Mouse (Mus musculus): ENCODE measurements around the gene Dusp13. TPM values are rescaled to one million over a fixed set of nuclear protein-coding genes. Genes with fewer than 3 reads are reported as not detected.
A peak's percentile ranks its signal among the peaks of the same experiment; 100 is the strongest.

The Dusp13 gene
- polyA plus RNA-seq, 1 experiment, result not detected

DNA sequence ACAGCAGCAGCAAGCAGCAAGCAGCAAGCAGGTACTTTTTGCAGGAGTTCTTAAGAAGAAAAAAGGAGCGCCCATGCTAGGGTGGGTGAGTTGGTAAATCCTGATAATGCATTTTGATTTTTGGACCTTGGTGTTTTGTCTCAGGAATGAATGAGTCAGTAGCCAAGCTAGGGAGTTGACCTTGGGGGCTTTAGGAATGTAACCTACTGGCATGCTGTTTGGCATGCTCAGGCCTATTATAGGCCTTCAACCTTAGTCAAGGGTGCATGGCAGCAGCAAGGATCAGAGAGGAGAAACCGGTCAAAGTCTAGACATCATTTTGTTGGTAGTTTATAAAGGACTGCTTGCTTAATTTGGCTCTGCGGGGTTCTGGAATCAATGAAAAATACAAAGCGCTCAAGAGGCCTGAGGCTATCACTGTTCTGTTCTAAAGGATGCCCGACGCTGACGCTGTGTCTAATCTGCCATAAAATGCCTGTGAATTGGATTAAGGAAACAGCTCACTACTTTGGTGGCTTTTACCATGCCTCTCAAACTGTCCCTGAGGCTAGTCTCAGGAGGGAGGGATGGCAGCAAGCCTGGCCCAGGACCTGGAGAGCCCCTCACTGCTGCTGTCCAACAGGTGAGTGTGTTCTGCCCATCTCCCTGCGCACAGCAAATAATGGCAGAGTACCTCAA is 28.8 kb downstream of the Dusp13 start:
- DNase-seq (ENCODE audit: low read depth), result peak; percentile 52
- TF ChIP-seq CTCF (IDR thresholded peaks at IDR 0.05; ENCODE audit: borderline replicate concordance, extremely low read depth, insufficient read depth, insufficient read length), result no peak

DNA sequence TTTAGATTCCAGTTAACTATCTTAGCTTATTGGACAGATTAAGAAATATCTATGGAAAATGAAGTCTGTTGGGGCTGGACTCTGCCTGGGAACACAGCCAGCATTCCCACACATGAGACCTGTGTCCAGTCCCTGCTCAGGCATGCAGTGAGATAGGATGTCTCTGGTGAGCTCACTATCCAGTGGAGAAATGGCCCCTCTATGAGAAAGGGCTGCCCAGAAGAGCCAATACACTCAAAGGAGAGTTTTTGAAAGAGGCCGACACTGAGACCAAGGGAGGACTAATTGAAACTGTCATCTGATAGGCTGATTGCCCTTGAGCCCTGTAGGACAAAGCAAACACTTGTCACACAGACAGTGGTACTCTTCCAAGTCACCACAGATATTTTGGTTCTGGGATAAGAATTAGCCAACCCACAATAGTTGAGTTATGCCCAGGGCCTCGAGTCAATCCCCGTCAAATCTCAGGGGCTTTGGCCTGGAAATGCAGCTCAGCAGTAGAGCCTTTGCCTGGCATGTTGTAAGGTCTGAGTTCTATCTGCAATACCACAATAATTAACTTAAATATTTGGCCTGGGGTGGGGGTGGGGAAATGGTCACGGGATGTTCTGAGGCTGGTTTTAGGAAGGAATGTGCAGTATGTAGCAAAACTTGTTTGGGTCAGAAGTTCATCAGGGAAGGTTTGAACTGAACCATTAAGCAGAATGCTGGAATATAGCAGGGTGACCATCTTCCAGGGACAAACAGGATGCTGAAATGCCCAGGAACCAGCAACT is 30.4 kb downstream of the Dusp13 start:
- no peak for DNase-seq (ENCODE audit: low read depth)
- TF ChIP-seq POLR2A (IDR thresholded peaks at IDR 0.05; ENCODE audit: borderline replicate concordance, extremely low read depth, insufficient read depth, insufficient read length, poor library complexity, severe bottlenecking), result no peak
- TF ChIP-seq CTCF (IDR thresholded peaks at IDR 0.05; ENCODE audit: borderline replicate concordance, extremely low read depth, insufficient read depth, insufficient read length), result no peak

DNA sequence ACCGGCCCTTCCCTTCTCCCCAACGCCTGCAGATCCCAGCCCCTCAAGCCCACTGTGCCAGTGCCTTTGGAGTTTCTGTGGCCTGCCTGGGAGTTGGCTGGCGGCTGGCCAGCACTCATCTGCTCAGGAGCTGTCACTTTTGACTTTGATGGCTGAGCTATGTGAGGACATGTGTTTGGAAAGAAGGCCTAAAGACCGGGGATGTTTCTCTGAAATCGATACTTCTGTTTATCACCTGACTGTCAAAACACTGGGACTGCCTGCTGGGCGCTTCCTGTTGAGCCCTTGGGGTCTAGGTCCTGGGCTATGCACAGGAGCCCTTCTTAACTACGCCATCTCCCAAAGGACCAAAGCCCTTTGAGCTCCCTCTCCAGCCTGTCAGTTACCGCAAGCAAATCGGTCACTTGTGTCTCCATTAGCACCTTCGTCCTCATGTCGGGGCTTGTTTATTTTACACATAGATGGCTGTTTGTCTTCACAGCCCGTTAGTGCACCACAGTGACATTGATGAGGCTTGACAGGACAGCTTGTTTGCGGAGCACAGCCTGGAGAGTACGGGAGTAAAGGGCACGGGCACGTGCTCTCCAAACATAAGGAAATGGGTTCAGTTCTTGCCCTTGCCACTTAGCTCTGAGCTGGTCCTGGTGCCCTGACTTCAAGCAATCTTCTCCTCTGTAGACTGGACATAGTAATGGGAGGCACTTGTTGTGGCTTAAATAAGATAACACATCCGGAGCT is 31.2 kb downstream of the Dusp13 start:
- TF ChIP-seq CTCF (IDR thresholded peaks at IDR 0.05; ENCODE audit: borderline replicate concordance, extremely low read depth, insufficient read depth, insufficient read length), result no peak
- no peak for TF ChIP-seq POLR2A (IDR thresholded peaks at IDR 0.05; ENCODE audit: borderline replicate concordance, extremely low read depth, insufficient read depth, insufficient read length, poor library complexity, severe bottlenecking)
- peak; percentile 81 for DNase-seq (ENCODE audit: low read depth)

DNA sequence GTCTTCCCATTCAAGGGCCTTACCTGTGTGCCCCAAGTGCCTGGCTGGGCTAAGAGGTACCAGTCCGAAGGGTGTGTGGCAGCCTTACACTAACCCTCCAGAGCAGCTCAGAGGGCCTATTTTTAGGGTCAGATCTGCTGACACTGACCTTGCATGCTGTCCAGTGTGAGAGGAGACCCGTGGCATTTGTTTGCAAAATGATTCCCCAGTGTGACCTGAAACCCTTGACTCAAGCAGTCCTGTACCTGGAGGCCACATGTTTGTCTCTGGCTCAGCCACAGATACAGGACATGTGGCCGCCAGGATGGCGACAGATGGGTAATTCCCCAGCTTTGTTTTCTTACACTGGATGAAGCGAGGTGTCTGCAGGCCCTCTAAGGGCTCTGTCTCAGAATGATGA is 36.5 kb downstream of the Dusp13 start, which contains the start of gene Dupd1:
Gene Dupd1 (minus strand): TSS at position 91 of the 400 bp plus-strand sequence.
- no peak for DNase-seq (ENCODE audit: low read depth)
- no peak for TF ChIP-seq CTCF (IDR thresholded peaks at IDR 0.05; ENCODE audit: borderline replicate concordance, extremely low read depth, insufficient read depth, insufficient read length)
- TF ChIP-seq POLR2A (IDR thresholded peaks at IDR 0.05; ENCODE audit: borderline replicate concordance, extremely low read depth, insufficient read depth, insufficient read length, poor library complexity, severe bottlenecking), result no peak

DNA sequence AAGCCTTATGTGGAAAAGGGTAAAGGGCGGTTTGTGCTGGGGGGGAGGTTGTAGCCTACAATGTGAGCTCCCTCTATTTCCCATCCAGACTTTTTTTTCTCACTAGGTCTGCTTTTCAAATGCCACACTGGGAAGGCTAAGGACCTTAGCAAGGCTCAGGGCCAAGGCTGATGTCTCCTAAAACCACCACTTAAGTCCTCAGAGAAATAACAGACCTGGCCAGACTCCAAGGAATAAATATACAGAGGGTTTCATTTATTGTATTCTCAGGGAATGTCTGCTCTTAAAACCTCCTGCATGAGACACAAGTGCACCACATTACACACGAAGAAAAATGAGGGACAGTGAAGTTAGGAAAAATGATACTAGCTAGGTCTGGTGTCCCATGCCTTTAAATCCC is 39.8 kb downstream of the Dusp13 start:
- no peak for DNase-seq (ENCODE audit: low read depth)

DNA sequence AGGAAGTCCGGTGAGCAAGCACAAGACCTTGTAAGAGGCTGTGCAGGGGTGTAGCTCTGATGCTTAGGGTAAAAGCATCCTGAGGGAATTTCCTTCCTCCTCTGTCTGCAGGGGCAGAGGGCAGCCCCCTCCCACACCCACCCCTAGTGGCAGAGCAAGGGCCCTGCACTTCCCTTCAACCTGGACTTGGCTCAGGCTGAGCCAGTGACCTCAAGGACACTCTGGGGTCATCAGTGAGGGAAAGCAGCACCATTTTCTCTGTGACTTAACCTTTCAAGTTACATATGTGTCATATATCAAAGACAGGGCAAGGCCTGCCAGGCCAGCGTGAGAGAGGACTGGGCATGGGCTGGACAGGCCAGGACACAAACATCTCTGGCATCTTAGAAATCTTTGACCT is 41.4 kb downstream of the Dusp13 start:
- TF ChIP-seq POLR2A (IDR thresholded peaks at IDR 0.05; ENCODE audit: borderline replicate concordance, extremely low read depth, insufficient read depth, insufficient read length, poor library complexity, severe bottlenecking) (no peak), CTCF (IDR thresholded peaks at IDR 0.05; ENCODE audit: borderline replicate concordance, extremely low read depth, insufficient read depth, insufficient read length) (no peak)

More for the DNA sequence above, 39.8 kb downstream of the Dusp13 start:
- TF ChIP-seq POLR2A (IDR thresholded peaks at IDR 0.05; ENCODE audit: borderline replicate concordance, extremely low read depth, insufficient read depth, insufficient read length, poor library complexity, severe bottlenecking) (no peak), CTCF (IDR thresholded peaks at IDR 0.05; ENCODE audit: borderline replicate concordance, extremely low read depth, insufficient read depth, insufficient read length) (no peak)

DNA sequence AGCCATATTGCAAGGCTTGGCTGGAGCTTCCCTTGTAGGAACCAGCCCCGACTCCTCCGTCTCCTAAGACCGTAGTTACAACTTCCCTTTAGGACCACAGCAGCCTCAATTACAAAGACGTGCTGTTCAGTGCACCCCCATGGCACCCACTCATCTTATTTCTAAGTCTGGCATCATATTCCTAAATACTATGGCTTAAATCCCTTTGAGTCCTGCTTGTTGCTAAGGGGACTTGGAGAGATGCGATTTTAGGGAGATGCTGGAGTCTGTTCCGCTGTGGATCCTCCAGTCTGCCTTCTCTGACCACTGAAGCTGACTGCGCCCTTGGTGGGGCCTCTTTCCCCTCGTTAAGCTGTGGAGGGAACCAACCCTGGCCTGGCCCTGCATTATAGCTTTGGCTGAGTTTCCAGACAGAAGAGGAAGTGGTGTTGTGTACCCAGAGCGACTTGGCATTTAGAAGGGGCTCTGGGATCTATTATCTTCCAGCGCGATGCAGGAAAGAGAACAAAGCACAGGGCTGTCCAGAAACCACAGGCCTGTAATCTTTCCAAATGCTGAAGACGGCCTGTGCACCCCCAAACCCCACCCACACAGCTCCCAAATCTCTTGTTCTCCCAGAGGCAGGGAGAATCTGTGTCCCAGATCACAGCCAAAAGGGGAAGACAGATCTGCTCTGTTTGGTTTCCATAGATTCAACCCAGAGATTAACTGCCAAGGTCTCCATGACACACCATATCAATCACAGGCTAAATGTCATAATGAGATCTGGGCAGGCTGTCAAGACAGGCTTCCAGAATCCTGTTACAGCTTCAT is 44.0 kb downstream of the Dusp13 start:
- peak; percentile 86 for DNase-seq (ENCODE audit: low read depth)
- TF ChIP-seq CTCF (IDR thresholded peaks at IDR 0.05; ENCODE audit: borderline replicate concordance, extremely low read depth, insufficient read depth, insufficient read length) (no peak), POLR2A (IDR thresholded peaks at IDR 0.05; ENCODE audit: borderline replicate concordance, extremely low read depth, insufficient read depth, insufficient read length, poor library complexity, severe bottlenecking) (no peak)

More for the DNA sequence above, 41.4 kb downstream of the Dusp13 start:
- no peak for DNase-seq (ENCODE audit: low read depth)

DNA sequence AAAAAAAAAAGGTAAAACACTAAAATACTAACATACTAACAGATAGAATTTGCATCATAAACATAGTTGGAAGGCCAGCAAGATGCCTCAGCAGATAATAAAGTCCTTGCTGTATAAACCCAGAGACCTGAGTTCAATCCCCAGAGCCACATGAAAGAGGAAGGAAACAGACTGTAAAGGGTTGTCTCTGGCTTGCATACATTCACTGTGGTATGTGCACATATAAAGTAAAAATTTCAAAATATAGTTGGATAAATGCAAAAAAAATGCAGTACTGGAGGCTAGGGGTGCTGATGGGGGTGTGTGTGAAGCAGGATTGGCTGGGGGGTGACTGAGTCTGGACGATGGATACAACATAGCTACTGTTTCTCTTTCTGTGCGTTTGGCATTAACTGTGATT is 45.5 kb downstream of the Dusp13 start:
- no peak for DNase-seq (ENCODE audit: low read depth)
- no peak for TF ChIP-seq CTCF (IDR thresholded peaks at IDR 0.05; ENCODE audit: borderline replicate concordance, extremely low read depth, insufficient read depth, insufficient read length)
- no peak for TF ChIP-seq POLR2A (IDR thresholded peaks at IDR 0.05; ENCODE audit: borderline replicate concordance, extremely low read depth, insufficient read depth, insufficient read length, poor library complexity, severe bottlenecking)

DNA sequence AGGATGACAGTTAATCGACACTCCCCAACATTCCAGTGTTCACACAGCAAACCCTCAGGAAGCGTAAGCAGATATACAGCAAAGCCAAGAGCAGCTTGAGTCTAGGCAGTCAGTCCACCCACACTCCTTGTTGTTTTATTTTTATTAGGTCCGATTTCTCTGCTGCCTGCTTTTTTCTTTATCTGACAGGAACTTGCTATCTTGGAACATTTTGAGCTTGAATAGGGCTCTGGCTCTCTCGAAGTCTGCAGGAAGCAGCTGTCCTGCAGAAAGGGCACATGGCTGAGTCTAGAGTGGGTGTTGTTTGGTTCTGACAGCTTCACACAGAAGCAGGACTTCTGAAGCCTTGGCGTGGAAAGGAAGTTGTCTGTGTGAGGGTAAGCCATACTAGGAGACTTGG is 47.7 kb downstream of the Dusp13 start:
- no peak for DNase-seq (ENCODE audit: low read depth)

DNA sequence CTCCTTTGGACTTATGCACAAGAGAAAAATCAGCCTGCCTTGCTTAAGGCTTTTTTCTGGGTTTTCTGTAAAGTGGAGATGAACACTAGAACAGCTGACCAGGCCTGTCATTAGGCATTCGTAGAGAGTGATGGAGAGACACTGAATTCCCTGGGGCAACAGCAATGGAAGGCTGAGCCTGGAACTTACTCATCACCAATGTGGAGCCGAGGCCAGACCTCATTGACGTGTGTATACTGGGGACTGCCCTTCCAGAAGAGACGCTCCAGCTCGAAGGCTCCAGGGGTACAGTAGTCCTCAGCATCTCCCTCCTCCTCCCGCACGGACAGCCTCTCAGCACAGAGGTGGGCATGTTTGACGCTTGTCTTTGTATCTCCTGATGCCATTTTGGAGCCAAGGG is 48.3 kb downstream of the Dusp13 start:
- DNase-seq (ENCODE audit: low read depth), result no peak

More for the DNA sequence above, 47.7 kb downstream of the Dusp13 start:
- TF ChIP-seq POLR2A (IDR thresholded peaks at IDR 0.05; ENCODE audit: borderline replicate concordance, extremely low read depth, insufficient read depth, insufficient read length, poor library complexity, severe bottlenecking) (no peak), CTCF (IDR thresholded peaks at IDR 0.05; ENCODE audit: borderline replicate concordance, extremely low read depth, insufficient read depth, insufficient read length) (no peak)

More for the DNA sequence above, 48.3 kb downstream of the Dusp13 start:
- TF ChIP-seq POLR2A (IDR thresholded peaks at IDR 0.05; ENCODE audit: borderline replicate concordance, extremely low read depth, insufficient read depth, insufficient read length, poor library complexity, severe bottlenecking), result no peak
- no peak for TF ChIP-seq CTCF (IDR thresholded peaks at IDR 0.05; ENCODE audit: borderline replicate concordance, extremely low read depth, insufficient read depth, insufficient read length)

All from brain, embryonic 14.5 days (tissue).